Mouse (Mus musculus): ENCODE measurements at regions not wholly inside any gene's neighbourhood (a gene's known extent, or its start where the extent isn't known, plus 50 kb on each side); places are given as distances from the start of the nearest gene placed in this dataset.
"Not testable (repeated sequence)": the region's sequence is repeated elsewhere in the genome, so short reads cannot be mapped to it uniquely, and the experiment has no call there.

DNA sequence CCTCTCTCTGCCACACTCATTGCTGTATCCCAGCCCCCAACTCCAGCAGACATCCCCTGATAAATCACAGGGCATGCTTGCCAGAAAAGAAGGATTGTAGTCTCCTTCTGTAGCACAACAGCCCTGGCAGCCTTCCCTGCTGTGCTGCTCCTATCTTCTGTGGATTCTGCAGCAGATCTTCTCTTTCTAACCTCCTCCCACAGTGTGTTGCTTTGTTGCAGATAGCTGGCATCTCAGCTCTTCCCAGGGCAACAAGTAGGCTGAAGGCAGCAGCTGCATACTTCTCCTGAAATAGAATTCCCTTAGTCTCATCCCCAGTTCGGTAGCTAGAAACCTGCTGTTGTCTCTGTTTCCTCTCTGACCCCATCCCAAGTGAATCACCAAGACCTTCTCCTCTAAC is 77.7 kb downstream of the Amer1 start:
- DNase-seq (ENCODE audit: inconsistent ontology term) = no peak

DNA sequence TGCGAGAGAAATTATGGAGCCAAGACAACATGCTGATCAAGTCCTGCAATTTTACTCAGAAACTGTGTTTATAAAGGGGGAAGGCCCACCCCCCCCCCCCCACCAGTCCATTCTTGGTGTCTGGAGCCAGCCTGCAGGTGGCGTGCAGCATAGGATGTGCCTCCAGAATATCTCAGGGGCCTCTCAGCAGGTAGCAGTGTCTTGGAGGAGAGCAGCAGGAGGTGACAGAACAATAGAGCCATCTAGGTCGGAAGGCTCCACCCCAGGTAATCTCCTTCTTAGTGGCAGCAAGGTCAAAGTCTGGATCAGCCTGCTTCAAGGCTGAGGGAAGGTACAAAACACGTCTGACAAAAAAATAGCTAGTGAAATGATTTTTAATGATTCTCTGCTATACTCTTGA is 79.3 kb downstream of the Amer1 start:
- not testable (repeated sequence) for DNase-seq (ENCODE audit: inconsistent ontology term)

DNA sequence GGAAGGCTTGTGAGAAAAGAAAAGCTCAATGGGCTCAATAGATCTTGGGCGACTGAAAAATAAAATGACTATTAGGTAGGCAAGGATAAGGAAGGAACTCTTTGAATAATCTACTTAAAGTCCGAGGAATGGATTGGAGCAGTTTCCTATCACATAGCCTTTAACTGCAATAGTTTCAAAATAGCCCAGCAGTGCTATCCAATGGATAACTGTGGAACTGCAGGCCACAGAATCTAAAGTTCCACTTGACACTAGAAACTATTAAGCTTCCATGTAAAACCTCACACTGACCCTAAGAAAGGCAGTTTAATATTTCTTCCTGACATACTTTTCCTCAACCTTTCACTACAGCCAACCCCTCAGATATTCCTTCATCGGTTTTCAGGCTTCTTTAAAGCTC is 85.6 kb downstream of the Amer1 start:
- DNase-seq (ENCODE audit: inconsistent ontology term) = peak; percentile 14
